Mouse (Mus musculus): ENCODE data around the gene Pkd1.

GRCm38 (mm10) chr17:24604557-24604956 is 54.9 kb downstream of the Pkd1 start:
- no peak for TF ChIP-seq CTCF (IDR thresholded peaks at IDR 0.05; ENCODE audit: extremely low read depth, insufficient read depth, low read length)
- no peak for TF ChIP-seq POLR2A (IDR thresholded peaks at IDR 0.05; ENCODE audit: extremely low read depth, insufficient read depth, low read length)

Measured in cortical plate, adult 2 months (tissue).